Mouse (Mus musculus) lung, embryonic 15.5 days (tissue): ENCODE results near the gene Serpina6. TPM values are rescaled to one million over a fixed set of nuclear protein-coding genes. Genes with fewer than 3 reads are reported as not detected.

Experiments
- ATAC-seq: fragments of 200-750 bp; cut with Nextera tagmentation; 2 replicates; pipeline ENCODE4 v1.8.0; 2017; ENCODE audit warnings: moderate number of reproducible peaks, borderline replicate concordance; ENCODE audit not compliant: low FRiP score, low TSS enrichment; ENCODE audit errors: extremely low read depth
- H3K27ac ChIP-seq: fragments of 300-500 bp; sonication (generic); 2 replicates; pipeline ENCODE4 v1.5.1; 2015; ENCODE audit warnings: moderate library complexity, mild to moderate bottlenecking, inconsistent platforms
- H3K27me3 ChIP-seq: fragments of 300-500 bp; sonication (generic); 2 replicates; pipeline ENCODE4 v1.6.1; 2015; ENCODE audit warnings: inconsistent platforms
- H3K36me3 ChIP-seq: fragments of 300-500 bp; sonication (generic); 2 replicates; pipeline ENCODE4 v1.6.1; 2015; ENCODE audit warnings: inconsistent platforms
- H3K4me1 ChIP-seq: fragments of 300-500 bp; sonication (generic); 2 replicates; pipeline ENCODE4 v1.6.1; 2015; ENCODE audit warnings: inconsistent platforms
- H3K4me2 ChIP-seq: fragments of 300-500 bp; sonication (generic); 2 replicates; pipeline ENCODE4 v1.6.1; 2015; ENCODE audit warnings: inconsistent platforms, mild to moderate bottlenecking, moderate library complexity
- H3K4me3 ChIP-seq: fragments of 300-500 bp; sonication (generic); 2 replicates; pipeline ENCODE4 v1.5.1; 2015; ENCODE audit warnings: mild to moderate bottlenecking, inconsistent platforms
- H3K9ac ChIP-seq: fragments of 300-500 bp; sonication (generic); 2 replicates; pipeline ENCODE4 v1.6.1; 2015; ENCODE audit warnings: inconsistent platforms
- H3K9me3 ChIP-seq: fragments of 300-500 bp; sonication (generic); 2 replicates; pipeline ENCODE4 v1.6.1; 2016; ENCODE audit warnings: inconsistent platforms
- WGBS: fragments of 180-500 bp; shearing (Covaris S2); methylation state at CpG from one replicate; pipeline ENCODE4 v1.1.7; 2015; 5-methylcytosine and 5-hydroxymethylcytosine counted together
- polyA plus RNA-seq: library from polyadenylated mRNA; unstranded; fragments of >200 nt; fragmentation: Nextera tagmentation; extraction: Ambion mirVana; gene quantifications from 2 replicates; pipeline ENCODE4 v1.2.1, GENCODE M21; 2015

The Serpina6 gene
- polyA plus RNA-seq, 1 experiment from 2014 or later, result 1.4 TPM

GRCm38 (mm10) chr12:103598411-103598810 lies 58.6 kb downstream of the Serpina6 start:
- no peaks in the 10 kb centered on the region for H3K9me3 ChIP-seq
- H3K36me3 ChIP-seq, result no peaks in the 10 kb centered on the region
- H3K4me3 ChIP-seq, result no peak overlapping the region
- no peaks in the 10 kb centered on the region for H3K27me3 ChIP-seq
- 10% methylated on average over 2 of the region's 2 CpGs for WGBS
- H3K27ac ChIP-seq, result no peak overlapping the region
- no peak for ATAC-seq
- no peak overlapping the region for H3K9ac ChIP-seq
- H3K4me1 ChIP-seq, result no peaks in the 10 kb centered on the region; the same call in 1 of the 2 replicates
- H3K4me2 ChIP-seq, result no peak overlapping the region

Other genes with a start within 250 kb of the Serpina6 start
- gene 9330161L09Rik, start 249.4 kb downstream of the Serpina6 start, polyA plus RNA-seq, result 0.16 TPM in 1 of 2 replicates, not detected in the other
- 76.7 and 83.1 TPM in 2 replicates for gene Ddx24, start 231.4 kb downstream of the Serpina6 start, polyA plus RNA-seq
- gene Ifi27, start 223.0 kb downstream of the Serpina6 start, polyA plus RNA-seq, result 45.6 and 51.1 TPM in 2 replicates
- gene Ifi27l2a, start 213.5 kb downstream of the Serpina6 start, polyA plus RNA-seq, result 10.5 and 13.5 TPM in 2 replicates
- not detected in 2 replicates for gene Ifi27l2b, start 200.0 kb downstream of the Serpina6 start, polyA plus RNA-seq
- gene Ppp4r4, start 124.9 kb downstream of the Serpina6 start, polyA plus RNA-seq, result 1.3 and 2.2 TPM in 2 replicates
- 0.19 and 0.24 TPM in 2 replicates for gene Serpina10, start 25.8 kb downstream of the Serpina6 start, polyA plus RNA-seq
- gene Serpina16, start 18.9 kb upstream of the Serpina6 start, polyA plus RNA-seq, result not detected in 2 replicates
- gene Serpina1f, start 38.3 kb upstream of the Serpina6 start, polyA plus RNA-seq, result not detected in 2 replicates
- 0.15 and 2.3 TPM in 2 replicates for gene Serpina1d, start 116.4 kb upstream of the Serpina6 start, polyA plus RNA-seq
- 0.77 and 5.5 TPM in 2 replicates for gene Serpina1b, start 173.2 kb upstream of the Serpina6 start, polyA plus RNA-seq
- gene Serpina1a, start 206.3 kb upstream of the Serpina6 start, polyA plus RNA-seq, result 0.51 and 4.1 TPM in 2 replicates
- 0.36 and 1.8 TPM in 2 replicates for gene Serpina1c, start 247.7 kb upstream of the Serpina6 start, polyA plus RNA-seq